Mouse (Mus musculus) lung, postnatal 0 days (tissue): ENCODE measurements around the gene Rft1. TPM values are rescaled to one million over a fixed set of nuclear protein-coding genes. Genes with fewer than 3 reads are reported as not detected.

Experiments used
- ATAC-seq: fragments of 200-750 bp; cut with Nextera tagmentation; 2 replicates; pipeline ENCODE4 v1.8.0; 2017; ENCODE audit warnings: moderate library complexity
- DNase-seq: peaks from one replicate; pipeline ENCODE4 v3.0.0-alpha.2; 2016; ENCODE audit warnings: low spot score
- H3K27ac ChIP-seq: fragments of 300-500 bp; sonication (generic); 2 replicates; pipeline ENCODE4 v1.5.1; 2014; ENCODE audit warnings: antibody characterized with exemption, mild to moderate bottlenecking, low read length, mixed read lengths
- H3K27me3 ChIP-seq: fragments of 300-500 bp; sonication (generic); replicated peaks from 2 replicates; pipeline ENCODE4 v1.6.1; 2014; ENCODE audit warnings: low read length, mixed read lengths; ENCODE audit not compliant: insufficient read depth
- H3K36me3 ChIP-seq: fragments of 300-500 bp; sonication (generic); 2 replicates; pipeline ENCODE4 v1.6.1; 2014; ENCODE audit warnings: low read length, mixed read lengths; ENCODE audit not compliant: insufficient read depth
- H3K4me1 ChIP-seq: fragments of 300-500 bp; sonication (generic); 2 replicates; pipeline ENCODE4 v1.6.1; 2014; ENCODE audit warnings: antibody characterized with exemption, low read depth, low read length, mixed read lengths; ENCODE audit not compliant: insufficient read depth
- H3K4me2 ChIP-seq: fragments of 300-500 bp; sonication (generic); replicated peaks from 2 replicates; pipeline ENCODE4 v1.6.1; 2014; ENCODE audit warnings: low read depth, mild to moderate bottlenecking, low read length, moderate library complexity, mixed read lengths
- H3K4me3 ChIP-seq: fragments of 300-500 bp; sonication (generic); 2 replicates; pipeline ENCODE4 v1.5.1; 2014; ENCODE audit warnings: low read depth, low read length
- H3K9ac ChIP-seq: fragments of 300-500 bp; sonication (generic); replicated peaks from 2 replicates; pipeline ENCODE4 v1.6.1; 2014; ENCODE audit warnings: low read depth, mild to moderate bottlenecking
- H3K9me3 ChIP-seq: fragments of 300-500 bp; sonication (generic); 2 replicates; pipeline ENCODE4 v1.6.1; 2016; ENCODE audit warnings: low read length, mixed read lengths
- CTCF ChIP-seq: IDR thresholded peaks from 2 replicates; pipeline ENCODE4 v1.5.1; 2016; ENCODE audit warnings: antibody characterized with exemption, mild to moderate bottlenecking
- EP300 ChIP-seq: IDR thresholded peaks from 2 replicates; pipeline ENCODE4 v1.6.1; 2016; ENCODE audit warnings: antibody characterized with exemption, mild to moderate bottlenecking, control low read depth
- WGBS: fragments of 180-500 bp; shearing (Covaris S2); extraction: QIAGEN DNeasy Blood & Tissue Kit; methylation state at CpG from one replicate; pipeline ENCODE4 v1.1.7; 2014; 5-methylcytosine and 5-hydroxymethylcytosine counted together
- polyA plus RNA-seq: library from polyadenylated mRNA; unstranded; fragments of >200 nt; fragmentation: Nextera tagmentation; extraction: Ambion mirVana; gene quantifications from 2 replicates; pipeline ENCODE4 v1.2.1, GENCODE M21; 2015

The Rft1 gene
- polyA plus RNA-seq, 1 experiment from 2014 or later, result 14.4 TPM

GRCm38 (mm10) chr14:30655531-30655930 is 1.4 kb downstream of the Rft1 start:
- TF ChIP-seq EP300 (no peak), CTCF (no peak)
- 80% methylated on average over 1 of the region's 1 CpGs for WGBS
- H3K27ac ChIP-seq, result no peak overlapping the region
- no peaks in the 10 kb centered on the region for H3K27me3 ChIP-seq
- no peak overlapping the region for H3K9ac ChIP-seq
- no peaks in the 10 kb centered on the region for H3K9me3 ChIP-seq
- H3K4me3 ChIP-seq, result no peak overlapping the region
- no peaks in the 10 kb centered on the region for H3K36me3 ChIP-seq
- peaks cover 3% of the 10 kb centered on the region; the same call in 1 of the 2 replicates for H3K4me1 ChIP-seq
- ATAC-seq, result no peak
- H3K4me2 ChIP-seq, result no peak overlapping the region
- DNase-seq, result no peak

GRCm38 (mm10) chr14:30666061-30666460 is 11.9 kb downstream of the Rft1 start:
- WGBS, result 62% methylated on average over 3 of the region's 3 CpGs
- no peaks in the 10 kb centered on the region for H3K4me1 ChIP-seq
- TF ChIP-seq CTCF (no peak), EP300 (no peak)
- peak; percentile 40 for DNase-seq
- no peak overlapping the region for H3K9ac ChIP-seq
- H3K4me2 ChIP-seq, result no peak overlapping the region
- no peak overlapping the region for H3K4me3 ChIP-seq
- no peak for ATAC-seq
- H3K27ac ChIP-seq, result no peak overlapping the region
- H3K27me3 ChIP-seq, result no peaks in the 10 kb centered on the region
- no peaks in the 10 kb centered on the region for H3K9me3 ChIP-seq
- H3K36me3 ChIP-seq, result peaks cover 38% of the 10 kb centered on the region

- Histone ChIP-seq H3K9me3 (no peaks in the 10 kb centered on the region), H3K4me3 (no peak overlapping the region), H3K9ac (no peak overlapping the region), H3K4me1 (no peaks in the 10 kb centered on the region), H3K27ac (no peak overlapping the region), H3K27me3 (no peaks in the 10 kb centered on the region), H3K4me2 (no peak overlapping the region), H3K36me3 (peaks cover 33% of the 10 kb centered on the region)
- TF ChIP-seq CTCF (no peak), EP300 (no peak)
- DNase-seq (no peak), ATAC-seq (no peak)
- 74% methylated on average over 4 of the region's 4 CpGs for WGBS
Observed at GRCm38 (mm10) chr14:30666604-30667003, 12.4 kb downstream of the Rft1 start.

GRCm38 (mm10) chr14:30670161-30670560 is 16.0 kb downstream of the Rft1 start:
- DNase-seq, result no peak
- Histone ChIP-seq H3K36me3 (peaks cover 33% of the 10 kb centered on the region), H3K27ac (no peak overlapping the region), H3K4me3 (no peak overlapping the region), H3K27me3 (no peaks in the 10 kb centered on the region), H3K4me2 (no peak overlapping the region), H3K9ac (no peak overlapping the region), H3K4me1 (no peaks in the 10 kb centered on the region), H3K9me3 (no peaks in the 10 kb centered on the region)
- no peak for TF ChIP-seq CTCF
- TF ChIP-seq EP300, result no peak
- 94% methylated on average over 6 of the region's 6 CpGs for WGBS
- no peak for ATAC-seq

DNA sequence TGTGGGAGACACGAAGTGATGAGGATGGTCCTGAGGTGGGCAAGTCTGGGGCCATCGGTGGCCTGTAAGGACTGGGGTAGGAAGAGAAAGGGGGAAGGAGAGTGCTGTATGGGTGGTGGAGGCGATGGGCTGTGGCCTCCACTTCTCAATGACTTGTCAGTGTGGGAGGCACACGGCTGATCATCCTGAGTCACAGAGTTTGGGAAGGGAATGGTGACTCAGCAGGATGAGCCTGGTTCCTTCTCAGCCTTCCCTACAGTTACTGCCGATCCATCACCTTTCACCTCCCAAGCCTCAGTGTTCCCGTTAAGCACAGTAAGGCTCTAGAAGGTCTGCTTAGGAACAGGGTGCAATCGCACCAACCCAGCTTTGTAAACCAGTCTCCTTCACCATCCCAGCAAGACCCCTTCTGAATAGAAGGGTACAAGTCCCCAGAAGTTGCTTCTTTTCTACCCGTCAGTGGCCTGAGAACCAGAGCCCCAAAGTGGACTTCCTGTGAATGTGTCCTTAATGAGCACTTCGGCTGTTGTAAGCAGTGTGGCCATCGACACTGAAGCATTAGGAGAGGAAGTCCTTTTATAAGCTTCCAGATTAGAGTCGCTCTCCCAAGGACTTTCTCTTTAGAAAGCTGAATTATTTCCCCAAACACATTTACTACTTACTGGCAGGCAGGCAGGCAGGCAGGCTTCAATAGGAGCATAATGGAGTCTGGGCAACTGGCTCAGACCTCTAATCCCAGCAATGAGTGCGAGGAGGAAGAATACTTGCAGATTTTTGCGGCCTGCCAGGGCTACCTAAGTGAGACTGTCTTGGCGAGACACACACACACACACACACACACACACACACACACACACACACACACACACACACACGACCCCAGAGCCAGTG is 17.2 kb downstream of the Rft1 start:
- no peak for DNase-seq
- Histone ChIP-seq H3K9ac (no peak overlapping the region), H3K36me3 (peaks cover 36% of the 10 kb centered on the region), H3K4me2 (no peak overlapping the region), H3K9me3 (no peaks in the 10 kb centered on the region), H3K27ac (no peak overlapping the region; the same call in 1 of the 2 replicates), H3K27me3 (no peaks in the 10 kb centered on the region), H3K4me1 (no peaks in the 10 kb centered on the region), H3K4me3 (no peak overlapping the region)
- WGBS, result 75% methylated on average over 14 of the region's 15 CpGs
- peak; percentile 11; the same call in 1 of the 2 replicates for ATAC-seq
- TF ChIP-seq EP300 (no peak), CTCF (no peak)

DNA sequence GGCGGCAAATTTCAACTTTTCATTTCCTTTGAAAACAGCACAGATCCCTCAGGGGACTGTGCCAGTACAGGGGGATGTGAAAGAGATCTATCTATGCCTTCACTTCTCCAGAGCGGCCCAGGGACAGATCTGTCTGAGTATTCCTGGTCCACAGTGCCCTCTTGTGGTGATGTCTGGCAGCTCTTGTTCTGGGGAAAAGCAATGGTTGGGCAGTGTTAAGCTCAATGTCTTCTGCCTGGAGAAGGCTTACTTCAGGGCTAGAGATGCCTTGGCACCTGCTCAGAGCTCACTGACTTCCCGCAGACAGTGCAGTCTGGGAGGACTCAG is 17.8 kb downstream of the Rft1 start:
- H3K4me1 ChIP-seq, result no peaks in the 10 kb centered on the region
- DNase-seq (peak; percentile 92), ATAC-seq (peak; percentile 83)
- H3K9ac ChIP-seq, result no peak overlapping the region
- 7% methylated on average over 3 of the region's 3 CpGs for WGBS
- TF ChIP-seq EP300, result no peak
- TF ChIP-seq CTCF, result peak; percentile 93
- no peak overlapping the region for H3K4me2 ChIP-seq
- no peak overlapping the region for H3K27ac ChIP-seq
- no peaks in the 10 kb centered on the region for H3K9me3 ChIP-seq
- peaks cover 38% of the 10 kb centered on the region for H3K36me3 ChIP-seq
- no peak overlapping the region for H3K4me3 ChIP-seq
- no peaks in the 10 kb centered on the region for H3K27me3 ChIP-seq
